In the genomic region with DNA sequence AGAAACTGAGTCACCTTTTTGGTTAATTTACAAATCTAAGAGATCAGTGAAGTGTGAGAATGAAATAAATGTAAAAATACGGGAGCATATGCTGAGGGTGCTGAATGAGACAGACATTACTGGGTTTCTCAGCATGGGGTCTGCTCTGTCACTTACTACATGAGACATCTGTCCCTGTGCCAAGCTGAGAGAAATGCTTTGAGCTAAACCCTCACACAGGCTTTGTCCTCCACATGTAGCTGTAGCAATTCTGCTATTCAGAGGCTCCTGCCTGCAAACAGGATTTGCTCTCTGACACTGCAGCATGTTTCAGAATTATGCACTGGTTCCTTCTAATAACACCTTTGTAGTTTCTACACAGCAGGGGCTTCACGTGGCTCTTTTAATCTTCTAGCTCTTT, we compare ENCODE assay signal across 15 mouse cellular contexts.
DNase-seq lines count a peak whose midpoint lies in the region; ATAC-seq and TF ChIP-seq lines count a peak whose summit lies in the region.
"Had no signal": no experiment of that assay in that cellular context is flagged by ENCODE, and none has a peak within 500 bp of the region (broad histone marks: within the 10 kb centered on the region; RNA-seq: fewer than 3 reads in every experiment).

No protein-coding gene starts in this region.

- no peaks in the 10 kb centered on the region for H3K36me3 ChIP-seq in embryonic facial prominence, embryonic 14.5 days (ENCODE audit: control insufficient read depth, insufficient read depth, low read length)
- no peaks in the 10 kb centered on the region for H3K36me3 ChIP-seq in embryonic facial prominence, embryonic 10.5 days (replicated peaks)
- no peaks in the 10 kb centered on the region for H3K36me3 ChIP-seq in midbrain, embryonic 13.5 days
- no peaks in the 10 kb centered on the region for H3K36me3 ChIP-seq in midbrain, embryonic 11.5 days (ENCODE audit: control insufficient read depth, insufficient read depth, low read length)
- no peaks in the 10 kb centered on the region for H3K36me3 ChIP-seq in forebrain, embryonic 15.5 days
- no peaks in the 10 kb centered on the region for H3K36me3 ChIP-seq in midbrain, postnatal 0 days (ENCODE audit: insufficient read depth, low read length)
- H3K36me3 ChIP-seq: liver, embryonic 13.5 days had no signal

- peak; percentile 48 for DNase-seq in embryonic facial prominence, embryonic 14.5 days (ENCODE audit: low spot score)
- no peak for DNase-seq in embryonic facial prominence, embryonic 10.5 days (ENCODE audit: low spot score)
- no peak for DNase-seq in midbrain, embryonic 11.5 days (ENCODE audit: low spot score, missing footprints)
- peak; percentile 72 for DNase-seq in midbrain, postnatal 0 days (ENCODE audit: low spot score)
- no peak for DNase-seq in testis, postnatal 10 days (ENCODE audit: low spot score)
- DNase-seq in embryo, embryonic 9.5 days (ENCODE audit: extremely low spot score): no peak
- DNase-seq: gastrocnemius, adult 2 months; kidney, postnatal 36 days; liver, embryonic 13.5 days; lung, postnatal 14 days; spleen, adult 18-20 months had no signal

- 57% methylated on average over 2 of the region's 2 CpGs for WGBS in embryonic facial prominence, embryonic 14.5 days
- 71% methylated on average over 2 of the region's 2 CpGs for WGBS in embryonic facial prominence, embryonic 10.5 days
- WGBS in midbrain, embryonic 13.5 days: 27% methylated on average over 2 of the region's 2 CpGs
- 62% methylated on average over 2 of the region's 2 CpGs for WGBS in midbrain, embryonic 11.5 days
- WGBS in forebrain, embryonic 15.5 days: 5% methylated on average over 2 of the region's 2 CpGs
- WGBS in midbrain, postnatal 0 days: 21% methylated on average over 2 of the region's 2 CpGs

- H3K27ac ChIP-seq in embryonic facial prominence, embryonic 14.5 days (replicated peaks; ENCODE audit: low read depth, low read length): no peak overlapping the region
- no peak overlapping the region for H3K27ac ChIP-seq in embryonic facial prominence, embryonic 10.5 days (replicated peaks)
- peak overlapping the region; percentile 30; the same call in 1 of the 2 replicates for H3K27ac ChIP-seq in midbrain, embryonic 13.5 days
- H3K27ac ChIP-seq in midbrain, embryonic 11.5 days (ENCODE audit: low read depth, low read length): no peak overlapping the region
- peak overlapping the region; percentile 89 for H3K27ac ChIP-seq in forebrain, embryonic 15.5 days (replicated peaks)
- 0 out of 2 replicates have a peak overlapping the region, but pooled peaks have one; percentile 38 for H3K27ac ChIP-seq in midbrain, postnatal 0 days (ENCODE audit: low read depth, low read length)
- H3K27ac ChIP-seq: gastrocnemius, adult 2 months; liver, embryonic 13.5 days had no signal

- H3K4me2 ChIP-seq in embryonic facial prominence, embryonic 14.5 days (ENCODE audit: low read depth, low read length): no peak overlapping the region
- no peak overlapping the region for H3K4me2 ChIP-seq in midbrain, embryonic 13.5 days (replicated peaks)
- no peak overlapping the region for H3K4me2 ChIP-seq in midbrain, embryonic 11.5 days
- H3K4me2 ChIP-seq in forebrain, embryonic 15.5 days (replicated peaks): no peak overlapping the region
- H3K4me2 ChIP-seq in midbrain, postnatal 0 days (ENCODE audit: low read depth, low read length, poor library complexity, severe bottlenecking): no peak overlapping the region
- H3K4me2 ChIP-seq: heart, embryonic 11.5 days; liver, embryonic 13.5 days had no signal

- H3K4me3 ChIP-seq in embryonic facial prominence, embryonic 14.5 days (ENCODE audit: low read depth, low read length): no peak overlapping the region
- no peak overlapping the region for H3K4me3 ChIP-seq in embryonic facial prominence, embryonic 10.5 days
- no peak overlapping the region for H3K4me3 ChIP-seq in midbrain, embryonic 13.5 days (replicated peaks)
- no peak overlapping the region for H3K4me3 ChIP-seq in midbrain, embryonic 11.5 days (ENCODE audit: low read depth, low read length)
- no peak overlapping the region for H3K4me3 ChIP-seq in forebrain, embryonic 15.5 days
- no peak overlapping the region for H3K4me3 ChIP-seq in midbrain, postnatal 0 days (ENCODE audit: low read depth, low read length)
- H3K4me3 ChIP-seq: gastrocnemius, adult 2 months; liver, embryonic 13.5 days had no signal

- H3K9me3 ChIP-seq in embryonic facial prominence, embryonic 14.5 days (ENCODE audit: control insufficient read depth, low read length): no peaks in the 10 kb centered on the region
- no peaks in the 10 kb centered on the region for H3K9me3 ChIP-seq in embryonic facial prominence, embryonic 10.5 days
- no peaks in the 10 kb centered on the region for H3K9me3 ChIP-seq in midbrain, embryonic 13.5 days
- H3K9me3 ChIP-seq in midbrain, embryonic 11.5 days (ENCODE audit: control insufficient read depth, low read length): no peaks in the 10 kb centered on the region
- no peaks in the 10 kb centered on the region for H3K9me3 ChIP-seq in forebrain, embryonic 15.5 days
- H3K9me3 ChIP-seq in midbrain, postnatal 0 days (ENCODE audit: low read length): no peaks in the 10 kb centered on the region
- H3K9me3 ChIP-seq: liver, embryonic 13.5 days had no signal

- no peak for TF ChIP-seq CTCF in midbrain, postnatal 0 days (IDR thresholded peaks at IDR 0.05)

- ATAC-seq in embryonic facial prominence, embryonic 14.5 days (ENCODE audit: low read depth): no peak
- ATAC-seq in midbrain, embryonic 13.5 days: peak; percentile 70
- ATAC-seq in midbrain, embryonic 11.5 days (ENCODE audit: low FRiP score): no peak
- ATAC-seq in forebrain, embryonic 15.5 days (replicated peaks): peak; percentile 90
- no peak for ATAC-seq in midbrain, postnatal 0 days (ENCODE audit: low FRiP score)
- ATAC-seq: activated CD4-positive, CD25-positive, alpha-beta regulatory T cell, adult 4 months had no signal

- H3K9ac ChIP-seq in embryonic facial prominence, embryonic 14.5 days (ENCODE audit: low read depth, low read length): no peak overlapping the region
- H3K9ac ChIP-seq in midbrain, embryonic 13.5 days (replicated peaks): no peak overlapping the region
- no peak overlapping the region for H3K9ac ChIP-seq in midbrain, embryonic 11.5 days (ENCODE audit: low read length)
- H3K9ac ChIP-seq in forebrain, embryonic 15.5 days (replicated peaks): no peak overlapping the region
- H3K9ac ChIP-seq in midbrain, postnatal 0 days (replicated peaks; ENCODE audit: low read length, poor library complexity, severe bottlenecking): no peak overlapping the region
- H3K9ac ChIP-seq: liver, embryonic 13.5 days had no signal

- no peaks in the 10 kb centered on the region for H3K4me1 ChIP-seq in embryonic facial prominence, embryonic 14.5 days (ENCODE audit: control insufficient read depth, insufficient read depth, low read length)
- H3K4me1 ChIP-seq in embryonic facial prominence, embryonic 10.5 days: no peaks in the 10 kb centered on the region
- H3K4me1 ChIP-seq in midbrain, embryonic 13.5 days (replicated peaks): peaks cover 21% of the 10 kb centered on the region
- H3K4me1 ChIP-seq in midbrain, embryonic 11.5 days (ENCODE audit: control insufficient read depth, insufficient read depth, low read length): no peaks in the 10 kb centered on the region
- peaks cover 31% of the 10 kb centered on the region for H3K4me1 ChIP-seq in forebrain, embryonic 15.5 days
- no peaks in the 10 kb centered on the region; the same call in 1 of the 2 replicates for H3K4me1 ChIP-seq in midbrain, postnatal 0 days (ENCODE audit: insufficient read depth, low read length)
- H3K4me1 ChIP-seq: liver, embryonic 13.5 days had no signal

- no peaks in the 10 kb centered on the region for H3K27me3 ChIP-seq in embryonic facial prominence, embryonic 14.5 days (replicated peaks; ENCODE audit: control insufficient read depth, insufficient read depth, low read length)
- no peaks in the 10 kb centered on the region for H3K27me3 ChIP-seq in embryonic facial prominence, embryonic 10.5 days (replicated peaks; ENCODE audit: low read depth, poor library complexity, severe bottlenecking)
- no peaks in the 10 kb centered on the region for H3K27me3 ChIP-seq in midbrain, embryonic 13.5 days
- H3K27me3 ChIP-seq in midbrain, embryonic 11.5 days (ENCODE audit: control insufficient read depth, insufficient read depth, low read length): no peaks in the 10 kb centered on the region
- H3K27me3 ChIP-seq in forebrain, embryonic 15.5 days: no peaks in the 10 kb centered on the region
- no peaks in the 10 kb centered on the region for H3K27me3 ChIP-seq in midbrain, postnatal 0 days (ENCODE audit: insufficient read depth, low read length)
- H3K27me3 ChIP-seq: liver, embryonic 13.5 days had no signal

Comparison
In these comparisons a context has a peak if more than half of its experiments do, and no peak if none do; other contexts are left out.
1. ATAC-seq: peak in midbrain, embryonic 13.5 days (single experiment) and forebrain, embryonic 15.5 days (single experiment); none in embryonic facial prominence, embryonic 14.5 days (single experiment), midbrain, embryonic 11.5 days (single experiment) and midbrain, postnatal 0 days (single experiment).
2. DNase-seq: peak in embryonic facial prominence, embryonic 14.5 days (single experiment) and midbrain, postnatal 0 days (single experiment); none in embryonic facial prominence, embryonic 10.5 days (single experiment), midbrain, embryonic 11.5 days (single experiment), testis, postnatal 10 days (single experiment) and embryo, embryonic 9.5 days (single experiment).
3. H3K27ac ChIP-seq: peak in midbrain, embryonic 13.5 days (single experiment), forebrain, embryonic 15.5 days (single experiment) and midbrain, postnatal 0 days (single experiment); none in embryonic facial prominence, embryonic 14.5 days (single experiment), embryonic facial prominence, embryonic 10.5 days (single experiment) and midbrain, embryonic 11.5 days (single experiment).